Comparison of ENCODE assay signal across 27 mouse cellular contexts in genomic region chr5:73497401-73497800, GRCm38 (mm10). TPM values are rescaled to one million over a fixed set of nuclear protein-coding genes. Genes with fewer than 3 reads are reported as not detected.
DNase-seq lines count a peak whose midpoint lies in the region; ATAC-seq and TF ChIP-seq lines count a peak whose summit lies in the region.
"Had no signal": no experiment of that assay in that cellular context is flagged by ENCODE, and none has a peak within 500 bp of the region (broad histone marks: within the 10 kb centered on the region; RNA-seq: fewer than 3 reads in every experiment).

No protein-coding gene starts in this region.

- H3K4me2 ChIP-seq in forebrain, embryonic 13.5 days: no peak overlapping the region
- H3K4me2 ChIP-seq: forebrain, embryonic 12.5 days; hindbrain, embryonic 14.5 days had no signal

- TF ChIP-seq RAD21 in MEL (IDR thresholded peaks at IDR 0.05; ENCODE audit: low read depth, low read length): no peak

- peak; percentile 27 to 35 for DNase-seq in frontal cortex, postnatal 36 days (ENCODE audit: low spot score in 2 of 2)
- DNase-seq in frontal cortex, postnatal 10 days (ENCODE audit: low spot score in 2 of 2): no peak
- DNase-seq in layer of hippocampus, adult 2 months (ENCODE audit: low spot score in 2 of 2): no peak
- no peak for DNase-seq in layer of hippocampus, postnatal 36 days
- no peak for DNase-seq in MEL (ENCODE audit: low read depth, low spot score)
- DNase-seq in brain, adult 2 months (ENCODE audit: low read depth, low spot score): peak; percentile 62
- DNase-seq: adrenal gland, adult 8-10 months; adrenal gland, postnatal 25 days; cerebellum, adult 11 months; cerebellum, adult 2 months; cerebellum, adult 9-11 months; cerebellum, postnatal 25 days; gastrocnemius, postnatal 36 days; heart, adult 2 months; kidney, adult 18-20 months had no signal

- peak overlapping the region; percentile 29; the same call in 1 of the 2 replicates for H3K27ac ChIP-seq in layer of hippocampus, adult 2 months
- H3K27ac ChIP-seq in MEL (ENCODE audit: control insufficient read depth, low read depth, low read length): no peak overlapping the region
- no peak overlapping the region for H3K27ac ChIP-seq in forebrain, embryonic 13.5 days
- H3K27ac ChIP-seq: forebrain, embryonic 12.5 days; heart, adult 2 months; heart, embryonic 10.5 days; hindbrain, embryonic 14.5 days; hindbrain, postnatal 0 days had no signal

- WGBS in forebrain, embryonic 13.5 days: 83% methylated on average over 3 of the region's 3 CpGs

- no peak overlapping the region for H3K9ac ChIP-seq in MEL (ENCODE audit: control insufficient read depth, low read depth, low read length, poor library complexity, severe bottlenecking)
- no peak overlapping the region for H3K9ac ChIP-seq in forebrain, embryonic 13.5 days
- H3K9ac ChIP-seq: forebrain, embryonic 12.5 days; hindbrain, embryonic 14.5 days had no signal

- H3K79me2 ChIP-seq in MEL (ENCODE audit: control insufficient read depth, insufficient read depth, low read length, poor library complexity): peaks cover 16% of the 10 kb centered on the region

- no peak for TF ChIP-seq CTCF in layer of hippocampus, adult 2 months (conservative IDR thresholded peaks at IDR 0.05)
- no peak for TF ChIP-seq CTCF in MEL (IDR thresholded peaks at IDR 0.05 in 2 of 3, conservative IDR thresholded peaks at IDR 0.05 in 1 of 3; ENCODE audit: control insufficient read depth in 1 of 3, insufficient read depth in 1 of 3, low read depth in 2 of 3, low read length in 3 of 3, poor library complexity in 1 of 3, severe bottlenecking in 1 of 3)

- no peak for TF ChIP-seq EP300 in MEL (IDR thresholded peaks at IDR 0.05; ENCODE audit: low read depth in 1 of 2, low read length in 2 of 2)

- H3K36me3 ChIP-seq in MEL (ENCODE audit: control insufficient read depth in 1 of 2, insufficient read depth in 2 of 2, low read length in 2 of 2): peaks cover 0 to 18% of the 10 kb centered on the region in 2 experiments; a peak in 2 of 4 replicates
- no peaks in the 10 kb centered on the region for H3K36me3 ChIP-seq in forebrain, embryonic 13.5 days (ENCODE audit: poor library complexity, severe bottlenecking)
- H3K36me3 ChIP-seq: forebrain, embryonic 12.5 days; heart, embryonic 10.5 days had no signal

- TF ChIP-seq POLR2A in MEL (IDR thresholded peaks at IDR 0.05; ENCODE audit: control insufficient read depth in 1 of 2, insufficient read depth in 1 of 2, low read depth in 1 of 2, low read length in 2 of 2, poor library complexity in 1 of 2): no peak

- peaks cover 10 to 12% of the 10 kb centered on the region in 2 experiments for H3K4me1 ChIP-seq in MEL (ENCODE audit: control insufficient read depth in 1 of 2, insufficient read depth in 2 of 2, low read length in 2 of 2)
- H3K4me1 ChIP-seq in forebrain, embryonic 13.5 days: peaks cover 30% of the 10 kb centered on the region

- H3K27me3 ChIP-seq in MEL (ENCODE audit: control insufficient read depth in 1 of 2, insufficient read depth in 2 of 2, low read length in 2 of 2): no peaks in the 10 kb centered on the region
- no peaks in the 10 kb centered on the region for H3K27me3 ChIP-seq in forebrain, embryonic 13.5 days
- H3K27me3 ChIP-seq: forebrain, embryonic 12.5 days had no signal

- no peaks in the 10 kb centered on the region for H3K9me3 ChIP-seq in MEL (replicated peaks; ENCODE audit: insufficient read depth, low read length)
- no peaks in the 10 kb centered on the region for H3K9me3 ChIP-seq in forebrain, embryonic 13.5 days (replicated peaks)
- H3K9me3 ChIP-seq: forebrain, embryonic 12.5 days; heart, embryonic 10.5 days had no signal

- no peak overlapping the region for H3K4me3 ChIP-seq in layer of hippocampus, adult 2 months
- no peak overlapping the region for H3K4me3 ChIP-seq in MEL (ENCODE audit: control insufficient read depth in 1 of 2, insufficient read depth in 1 of 2, low read depth in 2 of 2, low read length in 2 of 2)
- no peak overlapping the region for H3K4me3 ChIP-seq in forebrain, embryonic 13.5 days
- H3K4me3 ChIP-seq: erythroblast, embryonic 14.5 days; forebrain, embryonic 12.5 days; heart, adult 2 months; heart, embryonic 10.5 days had no signal

- no peak for ATAC-seq in forebrain, embryonic 13.5 days
- no peak for ATAC-seq in cerebellum, adult (ENCODE audit: insufficient number of reproducible peaks, low FRiP score, low TSS enrichment)
- ATAC-seq: activated CD4-positive, CD25-positive, alpha-beta regulatory T cell, adult 4 months; CD4-positive, CD25-positive, alpha-beta regulatory T cell, adult 4 months; forebrain, embryonic 16.5 days; hindbrain, postnatal 0 days; inflammation-experienced regulatory T-cells, adult 6 months; intestine, embryonic 16.5 days had no signal

TF ChIP-seq in MEL, 35 proteins besides CTCF, POLR2A, EP300 and RAD21:
- TF ChIP-seq RCOR1 (IDR thresholded peaks at IDR 0.05; ENCODE audit: low read depth, low read length): no peak
- TF ChIP-seq GATA1 (IDR thresholded peaks at IDR 0.05; ENCODE audit: low read depth, low read length): 0 out of 2 replicates have a peak, but pooled peaks have one; percentile 17

RNA-seq across cellular contexts. Expression of gene Dcun1d4, which starts 16.6 kb away (rescaled TPM):
- total RNA-seq in layer of hippocampus, adult 2 months (2021): 100 to 1,000 TPM; 124 to 132 TPM
- total RNA-seq in layer of hippocampus, postnatal 36 days (2021): 100 to 1,000 TPM; 123 to 131 TPM
- 7.6 and 9.2 TPM in 2 replicates for total RNA-seq in MEL (2012; rRNA removed)
- polyA plus RNA-seq in MEL (2012; ENCODE audit: insufficient read depth in 1 of 2, insufficient read length in 2 of 2, low read depth in 1 of 2, low replicate concordance in 2 of 2, missing spikeins in 1 of 2): 10 to 100 TPM in 1 of 2 experiments, not detected in 1; 10.0 TPM
- 42.8 and 47.8 TPM in 2 replicates for polyA plus RNA-seq in forebrain, embryonic 13.5 days (2015; fragmentation: Nextera tagmentation; extraction: Ambion mirVana)
- polyA plus RNA-seq: erythroblast, embryonic 14.5 days had no signal

Comparison
In these comparisons a context has a peak if more than half of its experiments do, and no peak if none do; other contexts are left out.
1. DNase-seq: peak in frontal cortex, postnatal 36 days (2 of 2) and brain, adult 2 months (single experiment); none in frontal cortex, postnatal 10 days (0 of 2), layer of hippocampus, adult 2 months (0 of 2), layer of hippocampus, postnatal 36 days (0 of 2) and MEL (single experiment).
2. RNA of gene Dcun1d4, which starts 16.6 kb away (total RNA-seq): 124 to 132 TPM in layer of hippocampus, adult 2 months and 123 to 131 TPM in layer of hippocampus, postnatal 36 days; 7.6 to 9.2 TPM in MEL; every median in the first group is over 10 times any median in the second.